Mouse (Mus musculus): Measurements from ENCODE around the gene Dnase2b.

- TF ChIP-seq CTCF (IDR thresholded peaks at IDR 0.05; ENCODE audit: low read depth) (no peak), EP300 (IDR thresholded peaks at IDR 0.05; ENCODE audit: low read depth) (no peak)
These were observed 4.7 kb upstream of the Dnase2b start for GRCm38 (mm10) chr3:146620101-146620500.

Data from heart, postnatal 0 days (tissue).